Mouse (Mus musculus) G1E (cell line): ENCODE measurements at regions not wholly inside any gene's neighbourhood (a gene's known extent, or its start where the extent isn't known, plus 50 kb on each side); places are given as distances from the start of the nearest gene placed in this dataset.

Source experiments
- ATAC-seq: 2 replicates; pipeline ENCODE4 v1.8.0; 2016; ENCODE audit warnings: mild to moderate bottlenecking; ENCODE audit not compliant: insufficient number of reproducible peaks, poor library complexity, low FRiP score, severe bottlenecking; ENCODE audit errors: extremely low read depth
- DNase-seq: peaks from one replicate; pipeline ENCODE4 v3.0.0; 2012; ENCODE audit warnings: low spot score
- H3K27me3 ChIP-seq: 2 replicates; pipeline ENCODE4 v1.6.1; 2012; ENCODE audit warnings: mild to moderate bottlenecking, low read length, inconsistent platforms; ENCODE audit not compliant: insufficient read depth
- H3K36me3 ChIP-seq: replicated peaks from 2 replicates; pipeline ENCODE3; 2012; ENCODE audit warnings: mild to moderate bottlenecking, inconsistent platforms
- H3K4me1 ChIP-seq: 2 replicates; pipeline ENCODE4 v1.6.1; 2012; ENCODE audit warnings: low read depth, low read length, inconsistent platforms, mixed read lengths; ENCODE audit not compliant: insufficient read depth
- H3K4me3 ChIP-seq: 2 replicates; pipeline ENCODE4 v1.5.1; 2012; ENCODE audit warnings: low read depth, mild to moderate bottlenecking, inconsistent platforms, low read length, moderate library complexity, mixed read lengths
- H3K9me3 ChIP-seq: replicated peaks from 2 replicates; pipeline ENCODE4 v1.6.1; 2012; ENCODE audit warnings: inconsistent platforms
- CTCF ChIP-seq: IDR thresholded peaks from 2 replicates; pipeline ENCODE4 v1.5.1; 2012; ENCODE audit warnings: low read depth, low read length, inconsistent platforms, mixed read lengths
- GATA1 ChIP-seq: IDR thresholded peaks from 2 replicates; pipeline ENCODE4 v1.6.1; 2012; ENCODE audit warnings: borderline replicate concordance, low read length, inconsistent platforms, mixed read lengths
- GATA2 ChIP-seq: IDR thresholded peaks from 2 replicates; pipeline ENCODE4 v1.6.1; 2012; ENCODE audit warnings: low read depth, low read length, inconsistent platforms, borderline replicate concordance
- POLR2AphosphoS5 ChIP-seq: IDR thresholded peaks from 2 replicates; pipeline ENCODE4 v1.6.1; 2012; ENCODE audit warnings: low read depth, low read length, inconsistent platforms; ENCODE audit not compliant: insufficient replicate concordance
- TAL1 ChIP-seq: conservative IDR thresholded peaks from 2 replicates; pipeline ENCODE4 v1.6.1; 2012; ENCODE audit warnings: low read depth, low read length, inconsistent platforms, mixed read lengths

DNA sequence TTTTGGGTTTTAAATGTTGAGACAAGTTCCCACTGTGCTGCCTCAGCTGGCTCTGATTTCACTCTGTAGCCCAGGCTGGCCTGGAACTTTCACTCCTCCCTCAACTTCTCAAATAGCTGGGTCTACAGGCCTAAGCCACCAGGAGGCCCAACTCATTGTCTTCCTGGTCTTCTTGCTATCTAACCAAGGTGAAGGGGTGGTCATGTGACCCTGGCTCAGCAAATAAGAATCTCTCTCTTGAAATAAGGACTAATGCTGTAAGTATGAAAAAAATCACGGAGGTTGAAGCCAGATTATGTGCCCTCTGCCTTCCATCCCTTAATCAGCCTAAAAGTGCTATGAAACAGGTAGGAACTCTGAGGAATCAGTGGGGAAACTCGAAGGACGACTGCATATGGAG is 208.7 kb upstream of the Rreb1 start:
- DNase-seq (no peak), ATAC-seq (no peak)
- H3K36me3 ChIP-seq: no peaks in the 10 kb centered on the region
- no peaks in the 10 kb centered on the region for H3K9me3 ChIP-seq
- no peak overlapping the region for H3K4me3 ChIP-seq
- H3K4me1 ChIP-seq: no peaks in the 10 kb centered on the region
- TF ChIP-seq GATA2 (no peak), TAL1 (no peak), CTCF (no peak), POLR2AphosphoS5 (no peak), GATA1 (no peak)
- H3K27me3 ChIP-seq: peaks cover 5% of the 10 kb centered on the region; the same call in 1 of the 2 replicates

GRCm38 (mm10) chr13:37572983-37573382 is 205.2 kb upstream of the Rreb1 start:
- DNase-seq: no peak
- no peaks in the 10 kb centered on the region for H3K36me3 ChIP-seq
- no peaks in the 10 kb centered on the region for H3K4me1 ChIP-seq
- TF ChIP-seq GATA1 (no peak), TAL1 (no peak), CTCF (no peak), GATA2 (no peak), POLR2AphosphoS5 (no peak)
- no peak overlapping the region for H3K4me3 ChIP-seq
- ATAC-seq: no peak
- H3K27me3 ChIP-seq: peaks cover 10% of the 10 kb centered on the region; the same call in 1 of the 2 replicates
- no peaks in the 10 kb centered on the region for H3K9me3 ChIP-seq

DNA sequence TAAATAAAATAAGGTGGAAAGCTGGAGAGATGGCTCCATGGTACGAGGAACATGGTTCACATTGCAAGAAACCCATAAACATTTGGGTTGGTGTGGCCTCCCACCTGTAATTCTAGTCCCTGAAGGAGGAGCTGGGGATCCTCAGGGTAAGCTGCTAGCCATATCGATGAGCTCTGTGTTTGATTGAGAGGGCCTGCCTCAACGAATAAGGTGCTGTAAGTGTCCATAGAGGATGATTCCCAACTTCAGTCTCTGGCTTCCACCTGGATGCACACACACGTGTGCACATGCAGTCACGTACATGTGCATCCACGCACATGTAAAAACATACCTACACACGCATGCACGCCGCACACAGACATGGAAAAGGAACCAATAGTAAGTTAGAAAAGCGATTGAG is 199.0 kb upstream of the Rreb1 start:
- no peak for ATAC-seq
- TF ChIP-seq GATA1: no peak
- no peaks in the 10 kb centered on the region for H3K9me3 ChIP-seq

GRCm38 (mm10) chr13:37579775-37580174 is 198.4 kb upstream of the Rreb1 start:
- no peaks in the 10 kb centered on the region for H3K4me1 ChIP-seq
- H3K4me3 ChIP-seq: no peak overlapping the region
- ATAC-seq: no peak
- no peaks in the 10 kb centered on the region for H3K9me3 ChIP-seq
- no peak for DNase-seq
- peaks cover 31% of the 10 kb centered on the region for H3K27me3 ChIP-seq
- TF ChIP-seq TAL1 (no peak), GATA1 (no peak), CTCF (no peak), POLR2AphosphoS5 (no peak), GATA2 (no peak)
- H3K36me3 ChIP-seq: no peaks in the 10 kb centered on the region

More for the DNA sequence above, 199.0 kb upstream of the Rreb1 start:
- Histone ChIP-seq H3K4me3 (no peak overlapping the region), H3K27me3 (peaks cover 31% of the 10 kb centered on the region), H3K36me3 (no peaks in the 10 kb centered on the region), H3K4me1 (no peaks in the 10 kb centered on the region)
- DNase-seq: no peak

GRCm38 (mm10) chr13:37580806-37581205 is 197.4 kb upstream of the Rreb1 start:
- no peak for DNase-seq
- TF ChIP-seq GATA2: no peak
- no peak for TF ChIP-seq TAL1
- no peak for TF ChIP-seq GATA1
- no peak for TF ChIP-seq CTCF
- TF ChIP-seq POLR2AphosphoS5: no peak
- H3K36me3 ChIP-seq: no peaks in the 10 kb centered on the region
- no peaks in the 10 kb centered on the region for H3K9me3 ChIP-seq
- ATAC-seq: no peak
- no peak overlapping the region for H3K4me3 ChIP-seq
- peaks cover 34% of the 10 kb centered on the region for H3K27me3 ChIP-seq
- H3K4me1 ChIP-seq: no peaks in the 10 kb centered on the region

GRCm38 (mm10) chr13:37581374-37581773 is 196.8 kb upstream of the Rreb1 start:
- H3K4me3 ChIP-seq: no peak overlapping the region
- DNase-seq (no peak), ATAC-seq (no peak)
- no peaks in the 10 kb centered on the region for H3K4me1 ChIP-seq
- H3K27me3 ChIP-seq: peaks cover 36% of the 10 kb centered on the region
- H3K9me3 ChIP-seq: no peaks in the 10 kb centered on the region
- H3K36me3 ChIP-seq: no peaks in the 10 kb centered on the region
- no peak for TF ChIP-seq GATA2
- no peak for TF ChIP-seq GATA1
- no peak for TF ChIP-seq POLR2AphosphoS5
- TF ChIP-seq TAL1: no peak
- TF ChIP-seq CTCF: no peak

GRCm38 (mm10) chr13:37585476-37585875 is 192.7 kb upstream of the Rreb1 start:
- DNase-seq: no peak
- no peak for ATAC-seq
- peaks cover 40% of the 10 kb centered on the region for H3K27me3 ChIP-seq
- no peaks in the 10 kb centered on the region for H3K4me1 ChIP-seq
- TF ChIP-seq POLR2AphosphoS5: no peak
- TF ChIP-seq GATA2: no peak
- no peak for TF ChIP-seq CTCF
- TF ChIP-seq TAL1: no peak
- TF ChIP-seq GATA1: no peak
- H3K4me3 ChIP-seq: no peak overlapping the region
- H3K36me3 ChIP-seq: no peaks in the 10 kb centered on the region
- no peaks in the 10 kb centered on the region for H3K9me3 ChIP-seq
